Mouse (Mus musculus): Measurements from ENCODE around the gene Spsb1.

Spsb1 gene

DNA sequence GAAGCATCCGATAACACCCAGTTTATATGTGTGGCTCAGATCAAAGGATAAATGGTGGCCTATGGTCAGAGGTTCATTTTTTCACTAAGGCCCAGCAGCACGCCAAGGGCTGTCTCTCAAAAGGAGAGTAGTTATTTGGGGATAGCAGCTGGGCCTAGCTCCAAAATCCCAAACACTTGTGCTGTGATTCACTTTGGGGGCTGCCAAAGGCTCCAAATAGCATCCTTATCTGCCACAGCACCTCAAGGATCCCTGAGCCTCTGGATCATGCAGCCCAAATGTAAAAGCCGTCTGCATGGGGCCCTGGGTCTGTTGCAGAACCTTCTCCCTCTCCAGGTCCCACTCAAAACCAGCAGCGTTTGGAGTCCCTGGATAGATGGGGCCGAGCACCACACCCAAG lies 6.7 kb downstream of the Spsb1 start:
- TF ChIP-seq GATA4 (IDR thresholded peaks at IDR 0.05; ENCODE audit: insufficient replicate concordance, low read length) = no peak

DNA sequence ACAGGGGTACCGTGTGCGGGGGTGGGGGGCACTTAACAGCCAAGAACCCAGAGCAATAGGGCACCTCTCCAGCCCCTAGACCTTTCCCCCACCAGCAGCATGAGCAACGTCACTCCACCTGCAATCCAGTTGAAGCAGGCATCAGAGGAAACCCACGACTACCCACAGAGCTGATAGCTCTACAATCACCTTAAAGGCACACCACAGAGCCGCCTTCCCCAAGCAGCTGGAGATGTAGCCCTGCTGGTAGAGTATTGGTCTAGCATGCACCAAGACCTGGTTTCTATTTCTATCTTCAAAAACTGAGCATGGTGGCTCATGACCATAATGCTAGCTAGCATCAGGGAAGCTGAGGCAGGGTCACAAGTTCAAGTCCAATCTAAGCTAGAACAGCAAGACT lies 7.4 kb downstream of the Spsb1 start:
- no peak for TF ChIP-seq GATA4 (IDR thresholded peaks at IDR 0.05; ENCODE audit: insufficient replicate concordance, low read length)

DNA sequence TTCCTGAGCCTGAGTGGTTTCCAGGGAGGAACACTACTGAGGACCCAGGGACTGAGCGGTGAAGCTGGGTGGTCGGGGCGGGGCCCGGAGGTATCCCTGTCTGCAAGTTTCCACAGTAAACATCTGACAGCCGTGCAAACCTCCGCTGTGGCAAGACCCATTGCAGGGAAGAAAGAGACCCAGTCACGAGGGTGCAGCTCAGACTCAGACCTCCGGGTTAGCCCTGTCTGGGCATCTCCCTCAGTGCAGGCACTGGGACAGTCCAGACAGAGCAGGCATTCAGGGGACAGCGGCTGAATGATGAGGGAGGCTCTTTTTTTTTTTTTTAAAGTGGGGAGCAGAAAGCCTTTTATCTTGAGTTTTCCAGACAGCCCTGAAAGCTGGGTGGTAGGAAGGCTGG lies 9.6 kb downstream of the Spsb1 start:
- TF ChIP-seq GATA4 (IDR thresholded peaks at IDR 0.05; ENCODE audit: insufficient replicate concordance, low read length) = no peak

DNA sequence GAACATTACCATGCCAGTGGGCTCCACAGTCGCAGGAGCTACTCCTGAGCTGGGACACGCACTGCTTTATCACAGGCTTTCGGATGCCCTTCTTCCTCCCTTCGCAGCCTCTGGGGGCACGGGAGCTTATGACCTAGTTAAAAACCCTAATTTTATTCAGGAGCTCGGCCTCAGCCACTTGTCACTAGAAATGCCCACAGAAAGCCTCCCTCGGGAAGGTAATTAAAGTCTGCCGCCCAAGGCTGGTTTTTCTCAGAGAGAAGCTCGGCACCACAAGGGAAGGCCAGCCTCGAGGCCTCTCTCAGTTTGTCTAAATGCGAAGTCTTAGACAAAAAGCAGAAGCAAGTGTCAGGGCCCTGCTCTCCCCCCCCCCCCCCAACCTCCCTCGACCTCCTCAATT lies 10.6 kb downstream of the Spsb1 start:
- no peak for TF ChIP-seq GATA4 (IDR thresholded peaks at IDR 0.05; ENCODE audit: insufficient replicate concordance, low read length)

DNA sequence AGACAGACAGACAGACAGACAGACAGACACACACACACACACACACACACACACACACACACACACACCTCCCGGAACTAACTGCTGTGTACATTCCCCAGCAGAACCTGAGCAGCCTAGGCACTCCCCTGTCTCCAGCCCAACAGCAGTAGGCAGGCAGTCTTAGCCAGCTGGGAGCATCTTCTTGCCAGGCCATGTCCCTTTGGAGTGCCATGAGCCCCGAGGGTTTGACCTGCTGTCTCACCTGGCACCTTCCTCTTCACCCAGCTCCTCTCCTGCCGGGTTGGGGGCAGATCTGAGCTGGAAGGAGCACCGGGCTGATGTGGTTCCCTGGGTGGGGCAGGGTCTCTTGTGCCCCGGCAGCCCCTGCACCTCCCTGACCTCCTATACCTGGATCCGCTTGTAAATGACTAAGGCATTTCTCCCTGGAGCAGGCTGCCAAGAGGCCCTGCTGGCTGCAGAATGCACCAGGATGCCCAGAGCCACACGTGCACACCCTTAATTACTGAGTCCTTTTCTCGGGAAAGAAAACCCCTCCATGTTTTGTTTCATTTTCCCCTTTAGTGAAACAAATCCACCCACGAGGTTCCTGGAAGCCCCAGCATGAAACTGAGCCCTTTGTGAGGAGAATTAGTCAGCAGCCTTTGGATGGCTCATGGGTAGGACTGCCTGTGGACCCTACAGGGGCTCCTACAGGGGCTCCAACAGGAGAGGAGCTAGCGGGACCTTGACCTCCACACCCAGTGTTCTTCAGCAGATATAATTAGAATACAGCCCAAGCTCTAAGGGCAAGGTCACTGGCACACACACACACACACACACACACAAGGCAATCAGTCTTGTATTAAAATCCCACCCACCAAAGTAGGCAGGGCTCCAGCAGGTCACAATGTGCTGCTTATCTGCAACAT lies 11.8 kb downstream of the Spsb1 start:
- no peak for TF ChIP-seq GATA4 (IDR thresholded peaks at IDR 0.05; ENCODE audit: insufficient replicate concordance, low read length)

DNA sequence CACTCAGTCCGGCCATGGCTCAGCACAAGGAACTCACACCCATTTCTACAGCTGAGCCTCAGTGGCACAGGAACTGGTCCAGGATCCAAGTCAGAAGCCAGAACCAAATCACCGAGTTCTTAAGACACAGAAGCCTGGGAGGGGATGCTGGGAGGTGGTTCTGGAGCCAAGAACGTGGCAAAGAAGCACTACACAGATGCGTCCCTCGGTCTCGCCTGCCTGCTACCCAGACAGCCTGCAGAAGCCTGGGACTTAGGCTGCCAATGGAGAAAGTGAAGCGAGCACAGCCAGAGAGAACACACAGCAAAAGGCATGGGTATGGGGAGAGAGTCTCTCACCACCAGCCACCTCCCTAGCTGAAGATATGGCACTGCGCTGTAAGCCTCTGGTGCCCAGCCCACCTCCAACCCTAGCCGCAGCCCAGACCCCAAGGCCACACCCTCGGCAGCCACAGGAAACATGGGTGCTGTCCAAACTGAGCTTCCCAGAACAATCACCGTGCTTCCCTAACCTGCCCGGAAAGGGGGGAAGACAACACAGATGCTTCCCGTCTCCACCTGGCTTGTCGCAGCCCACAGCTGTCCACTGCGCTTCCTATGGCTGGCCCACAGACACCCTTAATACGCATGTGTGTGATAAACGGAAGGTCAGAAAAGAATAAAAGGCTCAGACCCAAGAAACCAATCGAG lies 13.6 kb downstream of the Spsb1 start:
- no peak for TF ChIP-seq GATA4 (IDR thresholded peaks at IDR 0.05; ENCODE audit: insufficient replicate concordance, low read length)

DNA sequence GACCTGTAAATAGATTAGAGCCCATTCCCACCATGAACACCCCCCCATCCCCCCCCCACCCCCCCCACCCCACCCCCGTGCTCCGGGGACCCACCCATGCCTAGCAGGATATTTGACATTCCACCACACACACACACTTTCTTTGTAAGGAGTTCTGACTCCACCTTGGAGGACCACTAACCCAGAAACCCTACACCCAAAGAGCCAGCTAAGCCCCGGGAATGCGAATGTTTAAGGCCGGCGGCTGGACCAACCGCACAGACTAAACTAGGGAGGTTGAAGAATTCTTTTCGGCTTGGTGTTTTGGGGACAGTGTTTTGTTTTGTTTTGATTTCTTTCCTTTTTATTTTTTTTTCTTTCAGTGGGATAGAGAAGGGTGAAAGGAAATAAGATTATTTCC lies 16.1 kb downstream of the Spsb1 start:
- no peak for TF ChIP-seq GATA4 (IDR thresholded peaks at IDR 0.05; ENCODE audit: insufficient replicate concordance, low read length)

DNA sequence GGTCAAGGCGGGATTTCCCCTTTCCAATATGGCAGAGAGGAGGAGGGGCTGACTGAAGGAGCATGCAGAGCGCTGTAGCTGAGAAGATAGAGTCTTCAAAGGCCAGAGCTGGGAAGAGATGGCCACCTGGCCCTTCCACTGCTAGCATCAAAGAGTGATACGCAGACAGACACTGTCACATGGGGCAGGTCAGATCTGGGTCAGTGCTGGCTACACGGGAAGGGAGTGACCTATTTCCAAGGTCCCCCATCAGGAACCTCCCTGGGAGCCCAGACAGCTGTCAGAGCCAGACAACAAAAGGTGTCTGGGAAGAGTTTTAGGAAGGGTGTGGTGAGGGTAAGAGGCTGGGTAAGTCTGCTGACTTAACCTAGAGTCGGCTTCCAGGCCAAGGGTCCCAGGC lies 17.9 kb downstream of the Spsb1 start:
- TF ChIP-seq GATA4 (IDR thresholded peaks at IDR 0.05; ENCODE audit: insufficient replicate concordance, low read length) = no peak

DNA sequence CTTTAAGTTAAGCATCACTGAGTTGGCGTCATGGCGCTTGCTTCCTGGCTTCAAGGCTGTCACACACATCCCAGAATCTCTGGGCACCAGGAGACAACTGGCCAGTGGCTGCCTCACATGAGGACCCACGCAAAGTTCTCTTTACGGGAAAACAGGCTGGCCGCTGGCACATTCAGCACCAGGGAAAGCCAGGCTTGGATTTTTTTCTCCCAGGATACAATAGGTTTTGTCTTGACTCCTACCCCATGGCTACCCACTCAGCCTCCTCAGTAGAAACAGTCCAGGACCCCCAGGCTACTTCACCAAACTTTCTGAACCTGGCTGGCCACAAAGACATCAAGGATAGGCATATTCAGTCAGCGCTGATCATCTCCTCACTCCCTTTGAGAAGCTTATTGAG lies 19.4 kb downstream of the Spsb1 start:
- TF ChIP-seq GATA4 (IDR thresholded peaks at IDR 0.05; ENCODE audit: insufficient replicate concordance, low read length) = no peak

DNA sequence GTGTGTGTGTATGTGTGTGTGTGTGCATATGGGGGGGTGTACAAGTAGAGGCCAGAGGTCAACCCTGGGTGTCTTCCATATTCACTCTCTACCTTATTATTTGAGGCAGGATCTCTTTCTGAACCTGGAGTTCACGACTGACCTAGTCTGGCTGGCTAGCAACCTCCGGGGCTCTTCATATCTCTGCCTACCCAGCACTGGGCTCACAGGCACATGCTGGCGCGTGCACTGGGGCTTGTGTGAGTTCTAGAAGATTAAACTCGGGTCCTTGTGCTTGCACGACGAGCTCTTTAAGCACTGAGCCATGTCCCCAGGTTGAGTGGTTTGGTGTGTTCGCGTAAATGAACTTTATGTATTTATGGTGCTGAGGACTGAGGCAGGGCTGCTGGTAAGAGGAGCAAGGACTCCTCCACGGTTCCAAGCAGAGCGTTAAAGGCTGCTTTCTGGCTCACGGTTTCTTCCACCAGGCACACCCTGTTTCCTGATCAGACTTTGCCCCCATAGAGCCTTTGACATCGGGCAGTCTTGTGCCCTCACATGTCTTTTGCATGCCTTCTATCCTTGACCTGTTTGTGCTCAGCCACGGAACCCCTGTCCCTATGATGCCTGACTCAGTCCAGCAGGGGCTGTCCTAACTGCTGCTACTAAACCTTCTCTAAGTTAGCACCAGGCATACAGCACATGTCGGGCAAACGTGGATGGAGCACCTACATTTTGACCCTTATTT lies 21.2 kb downstream of the Spsb1 start:
- TF ChIP-seq GATA4 (IDR thresholded peaks at IDR 0.05; ENCODE audit: insufficient replicate concordance, low read length) = no peak

DNA sequence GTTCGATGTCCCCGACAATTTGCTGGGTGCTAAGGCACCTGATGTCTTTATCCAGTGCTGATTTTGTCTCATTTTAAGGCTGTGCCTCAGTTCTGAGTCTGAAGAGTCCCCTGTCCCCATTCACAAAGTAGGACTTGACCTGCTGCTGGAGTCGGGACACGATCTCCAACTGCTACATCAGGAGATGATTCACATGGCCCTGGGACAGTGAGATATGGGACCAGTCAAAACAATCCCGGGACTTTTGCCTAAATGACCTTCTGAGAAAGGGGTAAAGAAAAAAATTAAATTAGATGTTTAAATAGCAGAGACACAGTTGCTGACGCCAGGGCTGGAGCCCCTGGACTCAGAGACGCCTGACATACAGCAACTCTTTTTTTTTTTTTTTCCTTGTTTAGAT lies 21.8 kb downstream of the Spsb1 start:
- TF ChIP-seq GATA4 (IDR thresholded peaks at IDR 0.05; ENCODE audit: insufficient replicate concordance, low read length) = no peak

DNA sequence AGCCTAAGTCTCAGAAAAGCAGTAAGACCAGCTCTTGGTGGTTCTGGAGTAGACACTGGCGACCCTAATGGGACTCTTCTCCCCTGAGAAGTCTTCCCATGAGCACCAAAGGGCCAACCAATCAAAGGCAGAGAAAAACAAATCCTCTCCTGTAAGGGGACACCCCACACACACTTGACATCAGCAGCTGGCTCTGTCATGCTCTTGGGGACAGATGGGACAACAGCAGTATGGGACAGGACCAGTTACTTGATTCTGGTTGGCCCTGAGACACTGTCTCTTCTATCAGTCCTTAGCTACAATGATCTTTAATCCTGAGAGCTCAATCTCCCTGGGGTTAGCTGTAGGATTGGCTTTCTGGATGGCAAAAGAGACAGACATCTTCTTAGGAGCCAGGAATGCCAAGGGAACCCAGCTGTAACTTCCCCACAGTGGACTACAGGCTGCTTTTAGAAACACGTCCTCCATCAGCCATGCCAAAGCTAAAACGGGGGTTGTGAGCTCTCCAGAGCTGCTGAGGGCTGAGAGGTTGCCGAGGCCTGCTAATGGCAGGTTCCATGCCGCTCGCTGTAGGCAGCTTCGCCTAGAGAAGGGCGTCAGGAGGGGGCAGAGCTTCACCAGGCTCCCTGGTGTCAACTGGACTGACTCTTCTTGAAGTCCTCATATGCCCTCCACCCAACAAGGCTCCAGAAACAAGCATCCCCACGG lies 22.6 kb downstream of the Spsb1 start:
- TF ChIP-seq GATA4 (IDR thresholded peaks at IDR 0.05; ENCODE audit: insufficient replicate concordance, low read length) = no peak

DNA sequence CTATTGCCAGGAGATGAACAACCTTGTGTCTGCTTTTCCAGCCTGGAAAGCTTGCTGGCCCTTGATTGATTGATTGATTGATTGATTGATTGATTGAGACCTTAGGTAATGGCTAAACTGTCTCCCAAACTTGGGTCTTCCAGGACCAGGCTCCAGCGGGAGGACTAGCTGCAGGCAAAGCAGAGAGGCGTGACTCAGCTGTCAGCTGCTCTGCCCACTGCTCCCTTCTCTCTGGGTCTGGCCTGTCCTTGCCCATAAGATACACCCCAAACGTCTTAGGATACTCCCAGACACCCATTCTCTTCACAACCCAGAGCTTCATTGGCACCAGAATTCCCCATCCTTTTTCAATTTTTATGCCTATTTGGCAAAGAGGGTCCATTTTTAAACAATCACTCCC lies 24.1 kb downstream of the Spsb1 start:
- TF ChIP-seq GATA4 (IDR thresholded peaks at IDR 0.05; ENCODE audit: insufficient replicate concordance, low read length) = no peak

DNA sequence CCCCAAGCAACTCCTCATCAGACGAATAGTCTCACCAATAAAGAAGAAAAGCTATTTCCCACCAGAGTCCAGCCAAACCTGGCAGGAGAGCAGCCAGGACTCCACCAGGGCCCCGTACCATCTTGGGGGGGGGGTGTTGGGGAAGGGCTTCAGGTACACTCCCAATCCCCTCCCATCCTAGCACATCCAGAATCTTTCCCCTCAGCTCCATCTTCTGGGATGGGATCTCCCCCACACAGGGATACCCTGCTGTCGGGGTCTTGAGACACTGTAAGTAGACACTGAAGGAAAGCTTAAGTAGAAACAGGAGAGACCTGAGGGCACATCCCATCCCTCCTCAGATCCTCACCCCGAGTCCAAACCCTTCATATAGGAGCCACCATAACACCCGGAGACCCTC lies 31.8 kb downstream of the Spsb1 start:
- TF ChIP-seq GATA4 (IDR thresholded peaks at IDR 0.05; ENCODE audit: insufficient replicate concordance, low read length) = no peak

DNA sequence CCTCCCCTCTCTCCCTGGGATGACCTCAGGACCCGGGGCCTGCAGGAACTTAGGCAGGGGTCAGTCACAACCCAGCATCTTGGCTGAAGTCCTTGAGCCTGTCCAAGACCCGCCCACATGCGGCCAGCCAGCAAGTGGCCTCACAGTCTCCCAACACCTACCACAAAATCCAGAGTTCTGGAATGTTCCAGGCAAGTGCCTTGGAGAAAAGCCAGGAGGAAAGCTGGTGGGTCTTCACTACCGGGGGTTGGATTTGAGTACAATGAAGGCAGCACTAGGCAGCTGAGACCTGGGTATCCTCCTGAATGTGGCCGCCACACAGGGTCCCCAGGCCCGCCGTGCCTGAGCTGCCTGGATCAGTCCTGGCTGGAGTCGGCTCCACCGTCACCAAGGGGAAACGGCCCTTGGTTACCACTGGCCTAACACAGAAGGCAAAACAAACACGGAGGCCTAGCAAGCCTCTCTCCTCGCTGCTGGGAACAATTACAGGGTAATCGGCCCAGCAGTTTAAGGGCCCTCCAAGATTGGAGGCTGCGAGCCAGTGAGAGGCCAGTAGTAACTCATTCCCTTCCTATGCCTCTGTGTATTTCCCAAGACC lies 32.6 kb downstream of the Spsb1 start:
- TF ChIP-seq GATA4 (IDR thresholded peaks at IDR 0.05; ENCODE audit: insufficient replicate concordance, low read length) = no peak
